Mouse (Mus musculus) midbrain, embryonic 15.5 days (tissue): ENCODE results near the gene Reep1. TPM values are rescaled to one million over a fixed set of nuclear protein-coding genes. Genes with fewer than 3 reads are reported as not detected.

ENCODE experiments used
- ATAC-seq: fragments of 200-750 bp; cut with Nextera tagmentation; replicated peaks from 2 replicates; pipeline ENCODE4 v1.8.0; 2017; ENCODE audit warnings: moderate TSS enrichment
- H3K27ac ChIP-seq: fragments of 300-500 bp; sonication (generic); 2 replicates; pipeline ENCODE4 v1.5.1; 2015; ENCODE audit warnings: mild to moderate bottlenecking, inconsistent platforms
- H3K27me3 ChIP-seq: fragments of 300-500 bp; sonication (generic); replicated peaks from 2 replicates; pipeline ENCODE4 v1.6.1; 2015; ENCODE audit warnings: inconsistent platforms
- H3K36me3 ChIP-seq: fragments of 300-500 bp; sonication (generic); replicated peaks from 2 replicates; pipeline ENCODE4 v1.6.1; 2015; ENCODE audit warnings: inconsistent platforms
- H3K4me1 ChIP-seq: fragments of 300-500 bp; sonication (generic); 2 replicates; pipeline ENCODE4 v1.6.1; 2015; ENCODE audit warnings: inconsistent platforms
- H3K4me2 ChIP-seq: fragments of 300-500 bp; sonication (generic); 2 replicates; pipeline ENCODE4 v1.6.1; 2015; ENCODE audit warnings: inconsistent platforms, mild to moderate bottlenecking, moderate library complexity
- H3K4me3 ChIP-seq: fragments of 300-500 bp; sonication (generic); 2 replicates; pipeline ENCODE4 v1.5.1; 2015; ENCODE audit warnings: mild to moderate bottlenecking, inconsistent platforms
- H3K9ac ChIP-seq: fragments of 300-500 bp; sonication (generic); 2 replicates; pipeline ENCODE4 v1.6.1; 2015; ENCODE audit warnings: mild to moderate bottlenecking, inconsistent platforms
- H3K9me3 ChIP-seq: fragments of 300-500 bp; sonication (generic); 2 replicates; pipeline ENCODE4 v1.6.1; 2016; ENCODE audit warnings: inconsistent platforms
- WGBS: fragments of 180-500 bp; shearing (Covaris S2); methylation state at CpG from one replicate; pipeline ENCODE4 v1.1.7; 2015; ENCODE audit warnings: mixed read lengths; 5-methylcytosine and 5-hydroxymethylcytosine counted together
- polyA plus RNA-seq: library from polyadenylated mRNA; unstranded; fragments of >200 nt; fragmentation: Nextera tagmentation; extraction: Ambion mirVana; gene quantifications from 2 replicates; pipeline ENCODE4 v1.2.1, GENCODE M21; 2015

Gene Reep1
- polyA plus RNA-seq, 1 experiment from 2014 or later, result 331 TPM

DNA sequence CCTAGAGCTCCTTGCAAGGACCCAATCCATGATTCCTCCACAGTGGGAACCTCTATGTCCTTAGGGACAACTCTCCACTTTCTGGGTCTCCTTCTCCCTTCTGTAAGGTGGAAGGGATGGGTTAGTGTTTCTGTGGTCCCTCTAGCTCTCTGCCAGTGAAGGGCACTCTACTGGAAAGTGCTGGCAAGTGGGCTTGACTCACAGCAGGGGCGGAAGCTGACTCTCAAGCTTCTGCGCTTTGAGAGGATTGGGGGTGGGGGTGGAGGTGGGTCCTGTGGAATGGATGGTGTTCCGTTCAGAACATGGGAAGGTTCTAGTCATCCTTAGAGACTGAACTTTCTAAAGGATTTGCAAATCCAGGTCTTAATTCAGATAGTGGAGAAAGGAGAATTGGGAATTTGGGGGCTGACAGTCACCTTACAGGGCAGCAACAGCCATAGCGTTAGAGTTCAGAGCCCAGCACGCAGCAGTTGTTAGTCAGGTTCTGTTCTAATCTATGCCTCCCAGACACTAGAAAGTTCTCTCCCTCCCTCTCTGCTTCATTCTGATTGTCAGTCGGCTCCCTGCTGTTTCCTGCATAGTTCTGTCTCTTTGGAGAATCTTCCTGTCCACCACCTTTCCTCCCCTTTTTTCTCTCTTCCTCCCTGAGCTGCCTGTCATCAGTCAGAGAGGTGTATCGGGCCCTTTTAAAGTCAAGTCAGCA lies 93.8 kb downstream of the Reep1 start:
- Histone ChIP-seq H3K9me3 (no peaks in the 10 kb centered on the region), H3K27ac (no peak overlapping the region), H3K4me1 (no peaks in the 10 kb centered on the region), H3K27me3 (no peaks in the 10 kb centered on the region), H3K9ac (no peak overlapping the region), H3K4me3 (no peak overlapping the region), H3K4me2 (no peak overlapping the region), H3K36me3 (peaks cover 13% of the 10 kb centered on the region; the same call in 1 of the 2 replicates)
- no peak for ATAC-seq
- WGBS, result 65% methylated on average over 7 of the region's 7 CpGs

DNA sequence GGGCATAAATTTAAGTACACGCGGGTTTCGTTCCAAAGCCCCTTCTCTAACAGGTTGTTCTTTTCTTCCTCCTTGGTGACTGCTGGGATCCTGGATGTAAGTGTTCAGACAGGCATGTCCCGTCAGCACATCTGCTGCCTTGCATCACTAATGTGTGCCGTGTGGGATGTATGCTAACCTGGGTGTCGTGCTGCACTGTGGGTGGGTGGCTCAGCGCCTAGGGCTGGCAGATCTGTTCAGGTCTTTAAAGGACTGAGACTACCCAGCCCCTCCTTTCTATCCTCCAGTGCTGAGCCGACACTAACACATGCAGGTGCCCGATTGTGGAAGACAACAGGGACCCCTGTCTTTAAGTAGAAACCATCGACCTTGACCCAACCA lies 94.3 kb downstream of the Reep1 start:
- no peak overlapping the region for H3K4me3 ChIP-seq
- WGBS, result 73% methylated on average over 10 of the region's 10 CpGs
- H3K4me1 ChIP-seq, result no peaks in the 10 kb centered on the region
- no peaks in the 10 kb centered on the region for H3K9me3 ChIP-seq
- H3K27me3 ChIP-seq, result no peaks in the 10 kb centered on the region
- H3K4me2 ChIP-seq, result no peak overlapping the region
- no peak overlapping the region for H3K9ac ChIP-seq
- peaks cover 9% of the 10 kb centered on the region; the same call in 1 of the 2 replicates for H3K36me3 ChIP-seq
- ATAC-seq, result no peak
- no peak overlapping the region for H3K27ac ChIP-seq

DNA sequence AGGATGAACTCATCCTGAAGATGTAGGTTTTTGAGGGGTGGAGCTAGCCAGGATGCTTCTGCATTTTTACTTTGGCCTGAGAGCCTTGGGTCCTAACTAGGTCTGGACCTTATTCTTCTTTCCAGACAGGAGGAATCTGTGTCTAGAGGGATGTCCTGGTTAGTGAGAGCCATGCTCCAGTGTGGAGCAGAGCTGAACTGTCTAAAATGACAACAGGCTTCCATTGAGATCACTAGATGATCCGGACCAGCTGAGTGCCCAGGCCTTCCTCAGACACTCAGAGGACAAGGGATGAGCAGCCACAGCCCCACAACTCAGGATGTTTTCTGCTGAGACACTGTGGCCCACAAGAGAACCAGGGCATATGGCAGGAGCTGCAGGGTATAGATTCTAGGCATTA lies 96.2 kb downstream of the Reep1 start:
- H3K36me3 ChIP-seq, result peaks cover 5% of the 10 kb centered on the region; the same call in 1 of the 2 replicates
- H3K4me3 ChIP-seq, result no peak overlapping the region
- H3K27me3 ChIP-seq, result no peaks in the 10 kb centered on the region
- H3K27ac ChIP-seq, result peak overlapping the region; percentile 45; the same call in 1 of the 2 replicates
- WGBS, result 90% methylated on average over 1 of the region's 1 CpGs
- no peak overlapping the region for H3K9ac ChIP-seq
- H3K4me1 ChIP-seq, result no peaks in the 10 kb centered on the region
- no peak overlapping the region for H3K4me2 ChIP-seq
- no peaks in the 10 kb centered on the region for H3K9me3 ChIP-seq
- peak; percentile 7; the same call in 1 of the 2 replicates for ATAC-seq

DNA sequence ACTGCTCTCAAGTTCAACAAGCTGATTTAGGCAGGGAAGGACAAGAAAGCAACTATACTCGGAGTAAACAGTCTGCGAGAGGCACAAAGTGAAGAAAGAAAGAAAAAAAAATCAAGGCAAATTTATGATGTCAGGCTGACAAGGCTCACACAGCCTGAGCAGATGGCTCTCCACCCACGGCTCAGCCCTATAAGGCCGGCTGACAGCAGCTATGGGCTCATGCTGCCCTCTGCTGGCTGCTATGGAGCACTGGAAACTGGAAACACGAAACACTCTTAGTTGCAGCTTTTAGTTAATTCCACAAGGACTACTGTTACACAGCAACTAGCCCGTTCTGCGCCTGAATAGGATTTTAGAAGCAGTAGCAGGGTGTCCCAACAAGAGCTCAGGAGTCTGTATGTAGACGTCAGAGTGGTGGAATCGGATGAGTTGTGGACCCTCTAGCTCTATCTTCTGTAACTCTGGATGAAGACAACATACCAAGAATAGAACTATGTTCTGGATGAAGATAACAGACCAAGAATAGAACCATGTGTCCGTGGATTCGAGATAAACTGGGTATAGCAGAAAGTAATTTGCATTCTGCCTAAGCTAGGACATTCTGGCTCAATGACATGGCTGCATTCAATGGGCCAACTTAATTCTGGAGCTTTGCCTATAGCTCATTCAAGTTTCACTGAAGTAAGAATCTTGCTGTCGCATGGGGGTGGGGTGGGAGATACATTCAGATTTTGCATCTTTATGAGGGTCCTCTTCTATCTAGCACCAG lies 96.9 kb downstream of the Reep1 start:
- Histone ChIP-seq H3K9ac (no peak overlapping the region), H3K27ac (peak overlapping the region; percentile 45; the same call in 1 of the 2 replicates), H3K27me3 (no peaks in the 10 kb centered on the region), H3K4me2 (no peak overlapping the region), H3K4me1 (no peaks in the 10 kb centered on the region), H3K4me3 (no peak overlapping the region), H3K36me3 (peaks cover 6% of the 10 kb centered on the region; the same call in 1 of the 2 replicates), H3K9me3 (no peaks in the 10 kb centered on the region)
- ATAC-seq, result peak; percentile 92
- WGBS, result 26% methylated on average over 12 of the region's 12 CpGs

DNA sequence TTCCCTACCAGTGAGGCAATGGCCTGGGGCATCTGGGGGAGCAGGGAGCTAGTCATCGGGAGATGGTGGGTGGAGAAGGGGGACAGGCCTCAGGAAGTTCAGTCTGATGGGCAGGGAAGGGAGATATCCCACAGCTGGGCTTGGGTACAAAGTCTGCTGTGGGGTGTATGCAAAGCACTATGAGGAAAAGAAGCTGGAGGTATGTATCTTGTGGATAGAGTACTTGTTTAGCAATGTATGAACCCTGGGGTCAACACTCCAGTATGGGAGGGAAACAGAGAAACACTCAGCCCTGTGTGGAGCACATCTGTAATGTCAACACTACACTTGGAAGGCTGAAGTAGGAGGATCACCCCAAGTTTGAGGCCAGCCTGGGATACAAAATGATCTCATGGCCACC lies 99.4 kb downstream of the Reep1 start:
- WGBS, result 77% methylated on average over 1 of the region's 1 CpGs
- H3K27me3 ChIP-seq, result no peaks in the 10 kb centered on the region
- H3K9me3 ChIP-seq, result no peaks in the 10 kb centered on the region
- H3K36me3 ChIP-seq, result peaks cover 21% of the 10 kb centered on the region
- H3K27ac ChIP-seq, result no peak overlapping the region
- H3K4me1 ChIP-seq, result no peaks in the 10 kb centered on the region
- H3K4me2 ChIP-seq, result no peak overlapping the region
- no peak overlapping the region for H3K9ac ChIP-seq
- H3K4me3 ChIP-seq, result no peak overlapping the region
- ATAC-seq, result no peak

DNA sequence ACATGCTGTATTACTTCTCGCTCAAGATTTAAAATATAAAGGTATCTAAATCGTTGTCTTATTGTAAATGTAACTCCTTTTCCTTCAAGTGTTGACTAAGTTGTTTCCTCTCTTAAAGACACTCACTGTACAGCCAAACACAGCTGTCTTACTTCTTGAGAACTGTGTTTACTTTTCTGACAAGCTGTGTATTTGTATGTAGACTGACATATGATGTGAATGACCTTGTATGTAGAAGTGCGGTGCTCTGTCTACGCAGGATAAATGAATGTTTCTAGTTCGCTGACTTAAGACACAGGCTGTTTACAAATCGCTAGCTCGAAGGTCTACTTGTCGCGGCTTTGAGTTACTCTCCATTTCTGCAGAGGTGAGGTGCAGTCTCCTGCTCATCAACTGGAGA lies 102.5 kb downstream of the Reep1 start:
- H3K9me3 ChIP-seq, result no peaks in the 10 kb centered on the region
- H3K9ac ChIP-seq, result no peak overlapping the region
- no peak overlapping the region for H3K4me3 ChIP-seq
- H3K4me2 ChIP-seq, result no peak overlapping the region
- H3K36me3 ChIP-seq, result peaks cover 21% of the 10 kb centered on the region
- no peaks in the 10 kb centered on the region for H3K4me1 ChIP-seq
- H3K27ac ChIP-seq, result no peak overlapping the region
- ATAC-seq, result no peak
- whole genome bisulfite sequencing, result 95% methylated on average over 9 of the region's 9 CpGs
- no peaks in the 10 kb centered on the region for H3K27me3 ChIP-seq

DNA sequence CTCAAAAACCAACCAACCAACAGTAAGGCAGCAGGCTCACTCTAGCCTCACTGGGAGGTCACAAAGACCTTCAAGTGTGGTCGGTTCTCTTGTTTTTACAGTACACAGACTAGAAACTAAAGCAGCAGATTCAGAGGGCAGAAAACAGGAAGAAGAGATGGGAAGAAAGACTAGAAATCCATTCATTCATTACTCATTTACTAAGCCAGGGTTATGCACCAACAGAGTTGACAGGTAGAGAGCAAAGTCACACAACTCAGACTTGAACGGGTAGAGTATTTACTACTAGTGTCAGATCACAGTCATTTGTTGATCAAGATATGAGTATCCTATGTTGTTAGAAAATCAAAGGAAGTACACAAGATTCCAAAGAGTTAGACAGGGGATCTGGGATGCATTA lies 105.5 kb downstream of the Reep1 start:
- no peaks in the 10 kb centered on the region for H3K27me3 ChIP-seq
- WGBS, result 88% methylated on average over 2 of the region's 2 CpGs

DNA sequence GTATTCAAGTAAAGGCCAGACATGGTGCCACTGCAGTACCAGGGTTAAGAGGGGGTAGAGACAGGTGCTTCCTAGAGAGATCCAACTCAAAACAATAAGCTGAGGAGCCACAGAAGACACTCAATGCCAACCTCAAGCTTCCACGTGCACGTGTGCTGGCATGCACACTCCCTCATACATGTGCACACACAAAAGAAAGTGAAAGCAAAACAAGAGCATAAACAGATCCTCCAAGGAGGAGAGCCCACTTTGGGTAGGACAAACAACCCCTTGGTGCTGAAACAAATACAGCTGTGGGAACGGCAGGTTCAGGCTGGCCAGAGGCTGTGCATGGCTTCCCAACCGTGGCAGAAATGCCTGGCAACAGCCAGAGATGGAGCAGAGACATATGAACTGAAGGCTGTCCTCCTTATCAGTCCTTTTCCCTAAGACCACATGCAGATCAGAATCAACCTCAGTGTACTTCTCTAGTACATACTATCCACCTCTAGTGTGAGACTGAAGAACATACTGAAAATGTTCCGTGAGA lies 112.5 kb downstream of the Reep1 start:
- Histone ChIP-seq H3K9ac (no peak overlapping the region), H3K27me3 (no peaks in the 10 kb centered on the region), H3K36me3 (peaks cover 20% of the 10 kb centered on the region), H3K4me1 (peaks cover 17% of the 10 kb centered on the region), H3K9me3 (no peaks in the 10 kb centered on the region), H3K4me2 (no peak overlapping the region), H3K4me3 (no peak overlapping the region), H3K27ac (no peak overlapping the region)
- WGBS, result 72% methylated on average over 5 of the region's 5 CpGs
- ATAC-seq, result no peak

More for the DNA sequence above, 105.5 kb downstream of the Reep1 start:
- Histone ChIP-seq H3K9me3 (no peaks in the 10 kb centered on the region), H3K4me2 (no peak overlapping the region), H3K4me1 (no peaks in the 10 kb centered on the region), H3K36me3 (peaks cover 42% of the 10 kb centered on the region), H3K27ac (no peak overlapping the region), H3K4me3 (no peak overlapping the region), H3K9ac (no peak overlapping the region)
- ATAC-seq, result no peak

DNA sequence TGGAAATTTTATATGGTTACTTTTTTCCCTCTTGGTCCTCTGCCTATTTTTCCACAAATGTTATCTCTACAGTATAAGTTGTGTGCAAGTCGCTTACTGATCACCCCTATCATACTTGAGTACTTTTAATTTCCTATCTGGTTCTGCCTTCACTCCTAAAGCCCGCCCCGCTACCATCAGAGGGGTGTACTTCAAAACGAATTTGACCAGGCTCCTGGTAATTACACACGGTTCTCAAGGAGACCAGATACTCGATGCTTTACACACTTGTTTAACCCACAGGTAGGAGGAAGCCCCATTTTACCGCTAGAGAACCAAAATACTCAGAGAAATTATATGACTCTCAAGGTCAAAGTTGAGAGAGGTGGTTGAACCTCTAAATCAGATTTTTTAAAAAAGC lies 115.7 kb downstream of the Reep1 start:
- under 1% methylated on average over 7 of the region's 7 CpGs for WGBS
- Histone ChIP-seq H3K9me3 (no peaks in the 10 kb centered on the region), H3K4me1 (peaks cover 17% of the 10 kb centered on the region), H3K9ac (peak overlapping the region; percentile 65), H3K36me3 (no peaks in the 10 kb centered on the region), H3K27me3 (no peaks in the 10 kb centered on the region), H3K27ac (no peak overlapping the region; the same call in 1 of the 2 replicates), H3K4me3 (peak overlapping the region; percentile 72), H3K4me2 (peak overlapping the region; percentile 65)
- peak; percentile 38 for ATAC-seq

DNA sequence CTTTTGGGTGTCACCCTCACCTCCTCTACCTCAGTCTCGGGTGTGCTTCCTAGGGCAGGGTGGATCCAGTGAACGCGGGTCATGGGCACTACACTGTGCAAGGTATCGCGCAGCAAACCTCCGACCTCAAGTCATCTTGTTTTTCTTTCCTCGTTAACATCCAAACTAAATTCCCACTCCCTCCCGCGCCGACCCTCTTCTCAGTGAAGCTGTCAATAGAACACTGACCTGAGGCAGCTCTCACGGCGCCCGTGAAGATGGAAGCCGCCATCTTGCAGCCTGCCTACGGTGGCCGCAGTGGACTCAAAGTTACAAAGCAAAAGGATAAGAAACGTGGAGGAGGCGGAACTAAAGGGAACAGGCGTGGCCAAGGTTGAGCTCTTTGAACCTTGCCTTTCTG lies 116.1 kb downstream of the Reep1 start:
- no peaks in the 10 kb centered on the region for H3K9me3 ChIP-seq
- H3K4me3 ChIP-seq, result peak overlapping the region; percentile 72
- peak overlapping the region; percentile 71 for H3K27ac ChIP-seq
- H3K27me3 ChIP-seq, result no peaks in the 10 kb centered on the region
- peaks cover 17% of the 10 kb centered on the region for H3K4me1 ChIP-seq
- peak; percentile 92 for ATAC-seq
- no peaks in the 10 kb centered on the region for H3K36me3 ChIP-seq
- WGBS, result under 1% methylated on average over 19 of the region's 19 CpGs
- H3K9ac ChIP-seq, result peak overlapping the region; percentile 65
- peak overlapping the region; percentile 65 for H3K4me2 ChIP-seq

DNA sequence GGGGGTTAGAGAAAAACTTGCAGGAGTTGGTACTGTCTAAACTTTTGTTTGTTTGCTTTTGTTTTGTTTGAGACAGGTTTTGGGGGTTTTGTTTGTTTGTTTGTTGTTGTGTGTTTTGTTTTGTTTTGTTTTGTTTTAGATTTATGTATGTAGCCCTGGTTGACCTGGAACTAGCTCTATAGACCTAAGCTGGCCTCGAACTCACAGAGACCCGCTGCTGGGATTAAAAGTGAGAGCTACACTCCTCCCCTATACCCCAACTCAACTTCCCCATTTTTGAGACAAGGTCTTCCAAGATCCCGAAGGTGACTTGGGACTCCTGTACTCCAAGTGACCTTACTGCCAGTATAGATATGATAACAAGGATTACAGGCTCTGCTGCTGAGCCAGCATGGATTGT lies 116.6 kb downstream of the Reep1 start:
- peaks cover 17% of the 10 kb centered on the region for H3K4me1 ChIP-seq
- peak; percentile 55 for ATAC-seq
- 28% methylated on average over 3 of the region's 3 CpGs for WGBS
- no peaks in the 10 kb centered on the region for H3K36me3 ChIP-seq
- no peaks in the 10 kb centered on the region for H3K9me3 ChIP-seq
- 0 out of 2 replicates have a peak overlapping the region, but pooled peaks have one; percentile 65 for H3K9ac ChIP-seq
- no peaks in the 10 kb centered on the region for H3K27me3 ChIP-seq
- H3K27ac ChIP-seq, result no peak overlapping the region
- H3K4me2 ChIP-seq, result peak overlapping the region; percentile 65
- peak overlapping the region; percentile 72 for H3K4me3 ChIP-seq

DNA sequence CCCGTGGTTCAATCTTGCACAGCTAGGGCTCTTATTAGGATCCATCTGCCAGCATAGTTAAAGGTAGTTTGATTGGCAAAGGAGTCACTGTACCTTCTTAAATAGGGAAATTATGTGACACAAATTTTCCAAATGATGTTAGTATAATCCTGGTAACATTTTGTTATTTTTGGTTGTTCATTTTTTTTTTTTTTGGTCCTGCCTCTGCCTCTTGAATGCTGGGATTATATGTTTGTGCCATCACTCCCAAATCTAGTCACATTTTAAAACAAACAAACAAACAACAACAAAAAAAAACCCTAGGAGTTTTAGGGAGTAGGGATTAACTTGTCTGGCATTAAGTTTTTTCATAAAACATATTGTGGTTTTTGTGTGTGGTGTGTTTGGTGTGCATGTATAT lies 119.5 kb downstream of the Reep1 start, which contains the start of gene Mrpl35:
Mrpl35 (minus strand) TSS at position 101 of the 400 bp plus-strand sequence.
- no peak for ATAC-seq
- Histone ChIP-seq H3K4me3 (no peak within 1 kb of the TSS), H3K27ac (no peak within 1 kb of the TSS), H3K27me3 (no peaks in the 10 kb centered on the region), H3K4me2 (no peak within 1 kb of the TSS), H3K36me3 (no peaks in the 10 kb centered on the region), H3K4me1 (peaks cover 23% of the 10 kb centered on the region), H3K9me3 (no peaks in the 10 kb centered on the region), H3K9ac (no peak within 1 kb of the TSS)
- 45% methylated on average over 1 of the region's 1 CpGs for WGBS
